Mouse (Mus musculus) splenic B cell, adult 2 months (primary cell): ENCODE results near the gene Nme7.

ENCODE experiments used
- DNase-seq: peaks from one replicate; pipeline ENCODE4 v3.0.0-alpha.2; 2011; ENCODE audit warnings: low read depth, low spot score
- H3K27me3 ChIP-seq: 2 replicates; pipeline ENCODE4 v1.6.1; 2012; ENCODE audit warnings: mild to moderate bottlenecking, low read length, moderate library complexity, mixed read lengths; ENCODE audit not compliant: control insufficient read depth, poor library complexity, insufficient read depth, severe bottlenecking
- H3K36me3 ChIP-seq: 2 replicates; pipeline ENCODE4 v1.6.1; 2012; ENCODE audit warnings: mild to moderate bottlenecking, low read length, moderate library complexity, mixed read lengths; ENCODE audit not compliant: control insufficient read depth, poor library complexity, insufficient read depth, severe bottlenecking

The Nme7 gene

GRCm38 (mm10) chr1:164481645-164482354, 177.9 kb downstream of the Nme7 start:
- no peak for DNase-seq
- no peaks in the 10 kb centered on the region for H3K27me3 ChIP-seq
- H3K36me3 ChIP-seq = no peaks in the 10 kb centered on the region

GRCm38 (mm10) chr1:164482833-164483232, 178.9 kb downstream of the Nme7 start:
- Histone ChIP-seq H3K27me3 (no peaks in the 10 kb centered on the region), H3K36me3 (no peaks in the 10 kb centered on the region)
- no peak for DNase-seq

GRCm38 (mm10) chr1:164483728-164484127, 179.8 kb downstream of the Nme7 start:
- Histone ChIP-seq H3K36me3 (no peaks in the 10 kb centered on the region), H3K27me3 (no peaks in the 10 kb centered on the region)
- DNase-seq = no peak
